Mouse (Mus musculus): ENCODE data around the gene Gm21964. TPM values are rescaled to one million over a fixed set of nuclear protein-coding genes. Genes with fewer than 3 reads are reported as not detected.

The Gm21964 gene
- polyA plus RNA-seq (2012; rRNA removed) = not detected in 2 replicates

GRCm38 (mm10) chr8:110100907-110101306 lies at the start of gene Gm21964:
Gene Gm21964 (plus strand): TSS chr8:110101207.

GRCm38 (mm10) chr8:110079282-110080221 lies 21.5 kb upstream of the Gm21964 start, which contains the start of gene Zfp612:
Gene Zfp612 (plus strand): TSS chr8:110079746.

GRCm38 (mm10) chr8:110102653-110103052 lies 1.6 kb downstream of the Gm21964 start, which contains the start of gene Gm17720:
Gene Gm17720 (minus strand): TSS chr8:110102753.

Other genes with a start within 250 kb of the Gm21964 start
- gene Phlpp2, start 232.7 kb upstream of the Gm21964 start, polyA plus RNA-seq (2012; rRNA removed) = 9.4 and 10.6 TPM in 2 replicates
- 2.6 and 5.7 TPM in 2 replicates for gene Marveld3, start 139.0 kb upstream of the Gm21964 start, polyA plus RNA-seq (2012; rRNA removed)
- gene Tat, start 110.8 kb upstream of the Gm21964 start, polyA plus RNA-seq (2012; rRNA removed) = 0.35 and 0.81 TPM in 2 replicates
- 6.6 and 13.2 TPM in 2 replicates for gene Chst4, start 61.5 kb upstream of the Gm21964 start, polyA plus RNA-seq (2012; rRNA removed)
- gene Zfp612, start 21.5 kb upstream of the Gm21964 start, polyA plus RNA-seq (2012; rRNA removed) = 2.2 and 2.5 TPM in 2 replicates
- not detected in 2 replicates for gene Gm17720, start 1.5 kb downstream of the Gm21964 start, polyA plus RNA-seq (2012; rRNA removed)
- gene Calb2, start 67.0 kb downstream of the Gm21964 start, polyA plus RNA-seq (2012; rRNA removed) = 0.13 and 0.28 TPM in 2 replicates
- gene Cmtr2, start 114.5 kb downstream of the Gm21964 start, polyA plus RNA-seq (2012; rRNA removed) = 6.1 and 6.8 TPM in 2 replicates
- 1.9 and 2.7 TPM in 2 replicates for gene Hydin, start 165.8 kb downstream of the Gm21964 start, polyA plus RNA-seq (2012; rRNA removed)

Data from ovary, adult 2 months (tissue).